Mouse (Mus musculus) stomach, embryonic 15.5 days (tissue): Measurements from ENCODE around the gene Rgs5. TPM values are rescaled to one million over a fixed set of nuclear protein-coding genes. Genes with fewer than 3 reads are reported as not detected.

Experiments used
- ATAC-seq: fragments of 200-750 bp; cut with Nextera tagmentation; 2 replicates; pipeline ENCODE4 v1.8.0; 2017; ENCODE audit warnings: low read depth, moderate number of reproducible peaks, moderate TSS enrichment; ENCODE audit not compliant: insufficient read depth, low FRiP score
- H3K27ac ChIP-seq: fragments of 300-500 bp; sonication (generic); 2 replicates; pipeline ENCODE4 v1.5.1; 2015; ENCODE audit warnings: mild to moderate bottlenecking, inconsistent platforms
- H3K27me3 ChIP-seq: fragments of 300-500 bp; sonication (generic); replicated peaks from 2 replicates; pipeline ENCODE4 v1.6.1; 2015; ENCODE audit warnings: inconsistent platforms
- H3K36me3 ChIP-seq: fragments of 300-500 bp; sonication (generic); 2 replicates; pipeline ENCODE4 v1.6.1; 2015; ENCODE audit warnings: inconsistent platforms
- H3K4me1 ChIP-seq: fragments of 300-500 bp; sonication (generic); 2 replicates; pipeline ENCODE4 v1.6.1; 2015; ENCODE audit warnings: inconsistent platforms
- H3K4me2 ChIP-seq: fragments of 300-500 bp; sonication (generic); 2 replicates; pipeline ENCODE4 v1.6.1; 2015; ENCODE audit warnings: mild to moderate bottlenecking, inconsistent platforms
- H3K4me3 ChIP-seq: fragments of 300-500 bp; sonication (generic); replicated peaks from 2 replicates; pipeline ENCODE4 v1.5.1; 2015; ENCODE audit warnings: inconsistent platforms
- H3K9ac ChIP-seq: fragments of 300-500 bp; sonication (generic); 2 replicates; pipeline ENCODE4 v1.6.1; 2015; ENCODE audit warnings: inconsistent platforms
- H3K9me3 ChIP-seq: fragments of 300-500 bp; sonication (generic); 2 replicates; pipeline ENCODE4 v1.6.1; 2016; ENCODE audit warnings: inconsistent platforms
- WGBS: fragments of 180-500 bp; shearing (Covaris S2); methylation state at CpG from one replicate; pipeline ENCODE4 v1.1.7; 2015; 5-methylcytosine and 5-hydroxymethylcytosine counted together
- polyA plus RNA-seq: library from polyadenylated mRNA; unstranded; fragments of >200 nt; fragmentation: Nextera tagmentation; extraction: Ambion mirVana; gene quantifications from 2 replicates; pipeline ENCODE4 v1.2.1, GENCODE M21; 2015

Rgs5 gene
- polyA plus RNA-seq, 1 experiment from 2014 or later, result 14.9 TPM

- Histone ChIP-seq H3K4me1 (no peaks in the 10 kb centered on the region), H3K9me3 (no peaks in the 10 kb centered on the region), H3K36me3 (no peaks in the 10 kb centered on the region), H3K4me2 (no peak overlapping the region), H3K27ac (no peak overlapping the region), H3K27me3 (no peaks in the 10 kb centered on the region), H3K9ac (no peak overlapping the region), H3K4me3 (no peak overlapping the region)
- 72% methylated on average over 9 of the region's 9 CpGs for WGBS
- no peak for ATAC-seq
These were observed 25.3 kb downstream of the Rgs5 start for GRCm38 (mm10) chr1:169680455-169681208.

- H3K4me2 ChIP-seq, result no peak overlapping the region
- H3K27ac ChIP-seq, result no peak overlapping the region
- no peaks in the 10 kb centered on the region for H3K36me3 ChIP-seq
- 83% methylated on average over 7 of the region's 7 CpGs for WGBS
- H3K9ac ChIP-seq, result no peak overlapping the region
- H3K4me3 ChIP-seq, result no peak overlapping the region
- no peaks in the 10 kb centered on the region for H3K27me3 ChIP-seq
- no peaks in the 10 kb centered on the region for H3K9me3 ChIP-seq
- ATAC-seq, result no peak
- H3K4me1 ChIP-seq, result no peaks in the 10 kb centered on the region
These were observed 27.6 kb downstream of the Rgs5 start for GRCm38 (mm10) chr1:169682775-169683497.

- Histone ChIP-seq H3K36me3 (no peaks in the 10 kb centered on the region), H3K4me3 (no peak overlapping the region), H3K9me3 (no peaks in the 10 kb centered on the region), H3K4me1 (no peaks in the 10 kb centered on the region), H3K27me3 (no peaks in the 10 kb centered on the region), H3K4me2 (no peak overlapping the region), H3K27ac (no peak overlapping the region), H3K9ac (no peak overlapping the region)
- ATAC-seq, result no peak
- WGBS, result 61% methylated on average over 5 of the region's 5 CpGs
These were observed 30.0 kb downstream of the Rgs5 start for GRCm38 (mm10) chr1:169685257-169685656.

GRCm38 (mm10) chr1:169693040-169693439 is 37.7 kb downstream of the Rgs5 start:
- no peak overlapping the region for H3K4me3 ChIP-seq
- H3K9me3 ChIP-seq, result no peaks in the 10 kb centered on the region
- no peaks in the 10 kb centered on the region for H3K27me3 ChIP-seq
- no peaks in the 10 kb centered on the region for H3K36me3 ChIP-seq
- H3K9ac ChIP-seq, result no peak overlapping the region
- H3K4me2 ChIP-seq, result no peak overlapping the region
- no peak overlapping the region for H3K27ac ChIP-seq
- ATAC-seq, result no peak
- 79% methylated on average over 2 of the region's 2 CpGs for WGBS
- no peaks in the 10 kb centered on the region for H3K4me1 ChIP-seq

- 48% methylated on average over 3 of the region's 3 CpGs for whole genome bisulfite sequencing
- H3K36me3 ChIP-seq, result no peaks in the 10 kb centered on the region
- no peak overlapping the region for H3K4me2 ChIP-seq
- no peaks in the 10 kb centered on the region for H3K4me1 ChIP-seq
- ATAC-seq, result no peak
- H3K27ac ChIP-seq, result no peak overlapping the region
- H3K27me3 ChIP-seq, result no peaks in the 10 kb centered on the region
- no peaks in the 10 kb centered on the region for H3K9me3 ChIP-seq
- H3K4me3 ChIP-seq, result no peak overlapping the region
- H3K9ac ChIP-seq, result no peak overlapping the region
These were observed 38.2 kb downstream of the Rgs5 start for GRCm38 (mm10) chr1:169693537-169693936.

- no peaks in the 10 kb centered on the region for H3K9me3 ChIP-seq
- 78% methylated on average over 3 of the region's 3 CpGs for WGBS
- no peak for ATAC-seq
- H3K27ac ChIP-seq, result no peak overlapping the region
- H3K4me2 ChIP-seq, result no peak overlapping the region
- no peaks in the 10 kb centered on the region for H3K36me3 ChIP-seq
- no peaks in the 10 kb centered on the region for H3K4me1 ChIP-seq
- H3K27me3 ChIP-seq, result no peaks in the 10 kb centered on the region
- no peak overlapping the region for H3K9ac ChIP-seq
- H3K4me3 ChIP-seq, result no peak overlapping the region
These were observed 40.1 kb downstream of the Rgs5 start for GRCm38 (mm10) chr1:169695356-169695755.

- H3K9me3 ChIP-seq, result no peaks in the 10 kb centered on the region
- H3K9ac ChIP-seq, result no peak overlapping the region
- H3K36me3 ChIP-seq, result no peaks in the 10 kb centered on the region
- no peak overlapping the region for H3K4me2 ChIP-seq
- no peak overlapping the region for H3K4me3 ChIP-seq
- 65% methylated on average over 4 of the region's 4 CpGs for WGBS
- H3K27ac ChIP-seq, result no peak overlapping the region
- no peaks in the 10 kb centered on the region for H3K27me3 ChIP-seq
- no peaks in the 10 kb centered on the region for H3K4me1 ChIP-seq
- no peak for ATAC-seq
These were observed 41.9 kb downstream of the Rgs5 start for GRCm38 (mm10) chr1:169697236-169697635.

GRCm38 (mm10) chr1:169699184-169699583 is 43.9 kb downstream of the Rgs5 start:
- H3K27ac ChIP-seq, result no peak overlapping the region
- 86% methylated on average over 2 of the region's 2 CpGs for WGBS
- H3K4me2 ChIP-seq, result no peak overlapping the region
- H3K36me3 ChIP-seq, result no peaks in the 10 kb centered on the region
- no peak overlapping the region for H3K4me3 ChIP-seq
- H3K27me3 ChIP-seq, result no peaks in the 10 kb centered on the region
- ATAC-seq, result no peak
- no peaks in the 10 kb centered on the region for H3K4me1 ChIP-seq
- no peak overlapping the region for H3K9ac ChIP-seq
- no peaks in the 10 kb centered on the region for H3K9me3 ChIP-seq

GRCm38 (mm10) chr1:169704395-169705087 is 49.2 kb downstream of the Rgs5 start:
- 80% methylated on average over 4 of the region's 4 CpGs for WGBS

GRCm38 (mm10) chr1:169721836-169722235 is 66.5 kb downstream of the Rgs5 start:
- Histone ChIP-seq H3K27ac (no peak overlapping the region), H3K9ac (no peak overlapping the region), H3K9me3 (no peaks in the 10 kb centered on the region), H3K27me3 (no peaks in the 10 kb centered on the region), H3K4me3 (no peak overlapping the region), H3K4me1 (no peaks in the 10 kb centered on the region), H3K4me2 (no peak overlapping the region), H3K36me3 (no peaks in the 10 kb centered on the region)
- 61% methylated on average over 2 of the region's 2 CpGs for WGBS
- no peak for ATAC-seq

More at GRCm38 (mm10) chr1:169704395-169705087, 49.2 kb downstream of the Rgs5 start:
- H3K4me2 ChIP-seq, result no peak overlapping the region
- no peak overlapping the region for H3K4me3 ChIP-seq
- H3K9ac ChIP-seq, result no peak overlapping the region
- H3K27me3 ChIP-seq, result no peaks in the 10 kb centered on the region
- H3K4me1 ChIP-seq, result no peaks in the 10 kb centered on the region
- no peak for ATAC-seq
- no peaks in the 10 kb centered on the region for H3K9me3 ChIP-seq
- H3K36me3 ChIP-seq, result no peaks in the 10 kb centered on the region
- H3K27ac ChIP-seq, result no peak overlapping the region

GRCm38 (mm10) chr1:169726319-169726718 is 71.0 kb downstream of the Rgs5 start:
- Histone ChIP-seq H3K4me3 (no peak overlapping the region), H3K9me3 (no peaks in the 10 kb centered on the region), H3K4me2 (no peak overlapping the region), H3K27ac (no peak overlapping the region), H3K27me3 (no peaks in the 10 kb centered on the region), H3K4me1 (no peaks in the 10 kb centered on the region), H3K36me3 (no peaks in the 10 kb centered on the region), H3K9ac (no peak overlapping the region)
- WGBS, result 67% methylated on average over 3 of the region's 3 CpGs
- no peak for ATAC-seq

- Histone ChIP-seq H3K9me3 (no peaks in the 10 kb centered on the region), H3K4me3 (no peak overlapping the region), H3K27me3 (no peaks in the 10 kb centered on the region), H3K36me3 (no peaks in the 10 kb centered on the region), H3K9ac (no peak overlapping the region), H3K4me1 (no peaks in the 10 kb centered on the region), H3K4me2 (no peak overlapping the region), H3K27ac (no peak overlapping the region)
- no peak for ATAC-seq
- 67% methylated on average over 7 of the region's 7 CpGs for WGBS
These were observed 75.3 kb downstream of the Rgs5 start for GRCm38 (mm10) chr1:169730599-169731100.
